Mouse (Mus musculus): ENCODE results near the gene Opcml. TPM values are rescaled to one million over a fixed set of nuclear protein-coding genes. Genes with fewer than 3 reads are reported as not detected.

Gene Opcml
- polyA plus RNA-seq, 1 experiment from 2014 or later: 4.9 TPM

DNA sequence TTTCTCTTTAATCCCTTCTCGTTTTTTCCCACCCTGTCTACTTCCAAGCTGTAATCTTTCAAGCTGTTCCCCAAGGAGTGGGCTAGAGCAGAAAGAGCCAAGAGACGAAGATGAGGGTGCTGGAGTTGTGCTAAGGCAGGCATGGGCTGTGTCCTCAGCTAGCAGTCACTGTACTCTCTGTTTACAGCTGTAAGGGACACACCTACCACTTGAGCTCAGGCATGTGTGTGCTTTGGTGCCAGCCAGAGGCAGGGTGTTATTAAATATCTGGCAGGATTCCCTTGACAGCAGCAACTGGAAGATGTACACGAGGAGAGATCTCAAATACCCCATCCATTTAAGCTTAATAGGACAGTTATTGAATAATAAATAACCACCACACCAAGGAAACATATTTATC lies 490.4 kb downstream of the Opcml start:
- no peaks in the 10 kb centered on the region for H3K36me3 ChIP-seq
- H3K9ac ChIP-seq: no peak overlapping the region
- no peak overlapping the region for H3K27ac ChIP-seq
- peaks cover 10% of the 10 kb centered on the region; the same call in 1 of the 2 replicates for H3K27me3 ChIP-seq
- no peaks in the 10 kb centered on the region for H3K4me1 ChIP-seq
- 48% methylated on average over 3 of the region's 3 CpGs for WGBS
- H3K4me2 ChIP-seq (replicated peaks): no peak overlapping the region
- no peak for ATAC-seq (ENCODE audit: low FRiP score, low read depth)
- H3K4me3 ChIP-seq: no peak overlapping the region
- no peaks in the 10 kb centered on the region for H3K9me3 ChIP-seq

DNA sequence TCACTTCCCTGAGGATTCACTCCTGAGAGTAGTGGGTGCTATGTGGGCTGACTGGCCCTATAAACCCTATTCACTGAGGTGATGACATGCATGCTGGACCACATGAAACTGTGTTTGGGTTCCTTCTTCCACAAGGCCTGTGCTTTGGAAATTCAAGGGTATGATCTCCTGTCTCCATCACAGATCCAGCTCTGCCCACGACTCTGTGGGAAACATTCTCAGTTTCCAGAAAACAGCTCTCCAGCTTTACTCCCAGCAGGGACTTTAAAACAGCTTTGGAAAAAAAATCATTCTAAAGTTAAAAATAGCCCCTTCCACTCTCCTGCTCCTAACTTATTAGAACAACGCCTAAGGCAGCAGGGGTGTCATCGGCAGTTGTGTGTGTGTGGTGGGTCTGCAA lies 491.0 kb downstream of the Opcml start:
- H3K4me1 ChIP-seq: no peaks in the 10 kb centered on the region
- peaks cover 15% of the 10 kb centered on the region; the same call in 1 of the 2 replicates for H3K27me3 ChIP-seq
- WGBS: 49% methylated on average over 3 of the region's 3 CpGs
- H3K9ac ChIP-seq: no peak overlapping the region
- no peak overlapping the region for H3K27ac ChIP-seq
- H3K4me3 ChIP-seq: no peak overlapping the region
- H3K4me2 ChIP-seq (replicated peaks): no peak overlapping the region
- no peaks in the 10 kb centered on the region for H3K36me3 ChIP-seq
- H3K9me3 ChIP-seq: no peaks in the 10 kb centered on the region
- no peak for ATAC-seq (ENCODE audit: low FRiP score, low read depth)

DNA sequence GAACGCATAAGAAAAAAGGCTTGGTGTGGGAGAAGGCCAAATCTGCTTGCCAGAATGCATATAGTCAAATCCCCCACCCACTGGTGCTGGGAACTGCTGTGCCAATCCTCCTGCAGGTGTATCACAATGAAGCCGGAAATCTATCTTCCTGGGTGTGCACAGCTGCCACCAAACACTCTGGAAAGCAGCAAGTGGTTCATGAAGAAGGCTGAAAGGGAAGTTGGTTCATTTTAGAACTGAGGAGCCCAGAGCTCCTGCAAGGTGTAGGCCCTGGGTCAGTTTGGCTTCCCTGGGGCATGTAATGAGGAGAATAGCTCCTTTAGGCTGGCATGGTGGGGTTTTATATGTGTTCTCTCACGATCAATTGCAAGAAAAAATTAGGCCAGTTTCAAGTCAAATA lies 494.4 kb downstream of the Opcml start:
- ATAC-seq (ENCODE audit: low FRiP score, low read depth): no peak
- H3K27ac ChIP-seq: no peak overlapping the region
- H3K4me2 ChIP-seq (replicated peaks): no peak overlapping the region
- no peaks in the 10 kb centered on the region; the same call in 1 of the 2 replicates for H3K4me1 ChIP-seq
- H3K4me3 ChIP-seq: no peak overlapping the region
- H3K36me3 ChIP-seq: no peaks in the 10 kb centered on the region
- WGBS: 82% methylated on average over 3 of the region's 3 CpGs
- peaks cover 30% of the 10 kb centered on the region for H3K27me3 ChIP-seq
- no peaks in the 10 kb centered on the region for H3K9me3 ChIP-seq
- no peak overlapping the region for H3K9ac ChIP-seq

DNA sequence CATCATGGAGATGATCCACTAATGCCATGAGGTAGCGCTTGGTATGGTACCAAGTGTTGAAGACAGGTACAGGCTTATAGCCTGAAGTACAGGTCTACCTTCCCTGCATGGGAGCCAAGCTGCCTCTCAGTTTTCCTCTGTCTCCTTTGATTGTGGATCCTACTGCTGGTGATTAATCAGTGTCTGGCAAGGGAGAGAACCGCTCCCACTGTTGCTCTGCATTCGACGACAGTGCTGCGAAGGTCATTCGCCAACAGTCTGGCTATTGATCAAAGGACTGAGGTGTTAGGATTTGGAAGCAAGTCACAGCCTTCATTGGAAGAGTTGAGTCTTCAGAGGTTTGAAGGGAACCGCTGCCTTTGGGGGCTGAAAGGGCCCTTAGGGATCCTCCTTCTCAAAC lies 495.8 kb downstream of the Opcml start:
- WGBS: 52% methylated on average over 7 of the region's 7 CpGs
- ATAC-seq (ENCODE audit: low FRiP score, low read depth): no peak
- Histone ChIP-seq H3K4me2 (replicated peaks) (no peak overlapping the region), H3K4me1 (no peaks in the 10 kb centered on the region; the same call in 1 of the 2 replicates), H3K4me3 (no peak overlapping the region), H3K27ac (no peak overlapping the region), H3K36me3 (no peaks in the 10 kb centered on the region), H3K9me3 (no peaks in the 10 kb centered on the region), H3K9ac (no peak overlapping the region), H3K27me3 (peaks cover 30% of the 10 kb centered on the region)

GRCm38 (mm10) chr9:28287485-28287884 lies 496.9 kb downstream of the Opcml start:
- 22% methylated on average over 2 of the region's 2 CpGs for WGBS
- H3K4me1 ChIP-seq: no peaks in the 10 kb centered on the region; the same call in 1 of the 2 replicates
- no peak overlapping the region for H3K27ac ChIP-seq
- H3K36me3 ChIP-seq: no peaks in the 10 kb centered on the region
- no peak overlapping the region for H3K9ac ChIP-seq
- H3K4me3 ChIP-seq: no peak overlapping the region
- H3K4me2 ChIP-seq (replicated peaks): no peak overlapping the region
- ATAC-seq (ENCODE audit: low FRiP score, low read depth): no peak
- H3K27me3 ChIP-seq: peaks cover 30% of the 10 kb centered on the region
- no peaks in the 10 kb centered on the region for H3K9me3 ChIP-seq

DNA sequence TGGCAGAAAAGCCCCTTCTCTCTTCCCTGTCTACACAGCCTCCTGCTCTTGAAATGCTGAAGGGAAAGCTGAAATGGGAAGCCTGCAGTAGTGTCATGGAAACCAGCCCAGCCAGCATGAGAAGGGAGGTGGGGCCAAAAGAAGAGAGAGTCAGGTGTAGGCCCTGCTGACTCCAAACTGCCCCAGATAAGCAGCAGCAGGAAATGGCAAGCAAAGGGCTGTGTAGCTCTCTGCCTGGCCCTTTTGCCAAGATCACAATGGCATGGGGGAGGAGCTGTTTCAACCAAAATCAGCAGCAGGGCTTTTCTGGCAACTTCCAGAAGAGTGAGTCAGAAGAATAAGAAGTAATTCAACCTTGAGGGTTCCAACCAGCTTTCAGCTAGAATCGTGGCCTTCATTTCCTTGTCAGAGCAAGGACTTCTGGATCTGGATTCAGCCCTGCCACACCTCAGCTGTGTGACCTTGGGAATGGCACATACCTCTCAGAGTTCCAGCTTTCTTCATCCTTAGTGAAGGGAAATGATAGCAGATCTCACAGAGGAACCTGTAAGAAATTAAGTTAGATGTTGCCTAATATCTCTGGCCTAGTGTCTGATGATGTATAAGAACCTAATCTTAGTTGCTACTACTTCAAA lies 499.2 kb downstream of the Opcml start:
- ATAC-seq (ENCODE audit: low FRiP score, low read depth): no peak
- no peak overlapping the region for H3K4me3 ChIP-seq
- H3K4me1 ChIP-seq: no peaks in the 10 kb centered on the region; the same call in 1 of the 2 replicates
- 55% methylated on average over 1 of the region's 1 CpGs for WGBS
- no peak overlapping the region for H3K27ac ChIP-seq
- no peak overlapping the region for H3K9ac ChIP-seq
- H3K27me3 ChIP-seq: peaks cover 30% of the 10 kb centered on the region
- H3K4me2 ChIP-seq (replicated peaks): no peak overlapping the region
- H3K36me3 ChIP-seq: no peaks in the 10 kb centered on the region
- peaks cover 13% of the 10 kb centered on the region for H3K9me3 ChIP-seq

DNA sequence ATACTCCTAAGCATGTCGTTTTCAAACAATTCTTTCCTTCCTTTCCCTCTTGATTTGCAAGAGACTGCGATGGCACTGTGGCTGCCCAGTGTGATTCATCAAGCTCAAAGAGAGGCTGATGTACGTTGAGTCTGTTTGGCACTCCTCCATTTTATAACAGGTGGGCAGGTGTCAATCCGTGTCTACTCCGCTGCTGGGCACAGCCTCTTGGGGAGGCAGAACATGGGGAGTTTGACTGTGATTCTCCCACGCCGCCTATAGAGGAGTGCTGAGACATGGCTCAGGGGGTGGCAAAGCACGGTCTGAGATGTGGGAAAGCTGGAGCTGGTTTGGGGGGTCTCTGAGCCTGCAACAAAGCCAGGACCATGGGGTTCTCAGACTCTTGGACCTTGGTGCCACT lies 513.1 kb downstream of the Opcml start:
- no peak overlapping the region for H3K9ac ChIP-seq
- no peaks in the 10 kb centered on the region for H3K27me3 ChIP-seq
- H3K4me3 ChIP-seq: no peak overlapping the region
- no peak overlapping the region for H3K27ac ChIP-seq
- WGBS: 80% methylated on average over 8 of the region's 8 CpGs
- H3K9me3 ChIP-seq: no peaks in the 10 kb centered on the region
- no peaks in the 10 kb centered on the region for H3K36me3 ChIP-seq
- no peak overlapping the region for H3K4me2 ChIP-seq (replicated peaks)
- no peaks in the 10 kb centered on the region; the same call in 1 of the 2 replicates for H3K4me1 ChIP-seq
- no peak for ATAC-seq (ENCODE audit: low FRiP score, low read depth)

DNA sequence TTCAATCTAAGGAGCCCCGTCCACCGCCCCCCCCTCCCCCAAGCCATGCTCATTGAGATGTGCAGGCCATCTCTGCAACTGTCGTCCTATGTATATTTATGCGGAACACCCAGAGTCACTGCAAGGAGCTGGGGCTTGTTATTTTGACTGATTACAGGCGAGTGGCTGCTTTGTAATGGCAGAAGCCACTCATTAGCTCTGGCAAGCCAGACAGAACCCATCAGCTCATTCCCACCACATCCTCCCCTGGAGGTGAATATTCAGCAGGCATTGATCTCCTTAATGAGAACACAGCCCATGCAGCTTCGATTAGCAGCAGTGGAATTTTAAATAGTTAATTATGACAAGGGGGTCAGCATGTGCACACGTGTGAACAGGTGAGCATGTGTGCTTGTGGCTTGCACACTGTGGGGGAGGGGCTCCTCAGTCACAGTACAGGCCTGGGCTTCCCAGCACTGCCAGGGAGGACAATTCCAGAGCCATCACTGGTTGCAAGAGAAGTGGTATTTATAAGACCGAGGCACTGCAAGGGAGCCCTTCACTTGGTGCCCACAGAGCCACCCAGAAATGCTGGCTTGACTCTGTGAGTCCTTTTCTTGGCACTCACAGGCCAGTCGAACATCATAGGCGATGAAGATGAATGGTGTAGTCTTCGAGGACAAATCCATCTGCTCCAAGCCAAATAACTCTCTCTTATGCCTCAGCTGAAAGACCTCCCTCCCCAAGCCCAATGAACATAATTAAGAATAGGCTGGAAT lies 516.0 kb downstream of the Opcml start:
- H3K9me3 ChIP-seq: no peaks in the 10 kb centered on the region
- H3K4me3 ChIP-seq: no peak overlapping the region
- H3K9ac ChIP-seq: no peak overlapping the region
- H3K27ac ChIP-seq: no peak overlapping the region
- no peak overlapping the region for H3K4me2 ChIP-seq (replicated peaks)
- H3K27me3 ChIP-seq: no peaks in the 10 kb centered on the region
- no peaks in the 10 kb centered on the region for H3K36me3 ChIP-seq
- no peaks in the 10 kb centered on the region; the same call in 1 of the 2 replicates for H3K4me1 ChIP-seq
- 36% methylated on average over 11 of the region's 11 CpGs for WGBS
- ATAC-seq (ENCODE audit: low FRiP score, low read depth): no peak

- Histone ChIP-seq H3K4me3 (no peak overlapping the region), H3K36me3 (no peaks in the 10 kb centered on the region), H3K27me3 (no peaks in the 10 kb centered on the region), H3K4me1 (no peaks in the 10 kb centered on the region; the same call in 1 of the 2 replicates), H3K27ac (no peak overlapping the region), H3K4me2 (replicated peaks) (no peak overlapping the region), H3K9ac (no peak overlapping the region), H3K9me3 (no peaks in the 10 kb centered on the region)
- no peak for ATAC-seq (ENCODE audit: low FRiP score, low read depth)
These were observed 516.5 kb downstream of the Opcml start for GRCm38 (mm10) chr9:28307122-28307430.

DNA sequence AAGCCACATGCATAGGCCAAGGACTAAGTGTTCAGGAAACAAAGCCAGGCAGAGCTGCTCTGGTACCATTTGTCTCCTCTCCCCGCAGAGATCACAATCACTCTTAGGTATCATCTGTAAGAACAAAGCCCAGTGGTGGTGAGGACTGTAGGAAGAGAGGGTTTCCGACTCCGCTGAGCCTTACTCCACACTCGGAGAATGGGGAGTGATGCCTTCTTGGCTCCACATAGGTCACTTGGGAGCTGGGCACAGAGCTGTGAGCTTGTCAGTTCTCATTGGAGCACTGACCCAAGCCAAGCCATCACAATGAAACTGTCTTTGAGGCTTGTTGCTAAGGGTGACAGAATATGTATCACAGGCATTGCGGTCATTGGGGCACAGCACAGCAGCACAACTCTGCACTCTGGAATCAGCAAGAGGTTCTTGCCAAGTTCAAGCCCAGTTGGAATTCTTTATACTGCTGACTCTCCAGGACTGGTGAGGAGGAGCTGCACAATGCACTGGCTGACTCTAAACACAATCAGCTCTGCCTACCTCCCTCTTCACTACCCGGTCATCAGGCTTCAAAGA lies 517.0 kb downstream of the Opcml start:
- H3K27me3 ChIP-seq: no peaks in the 10 kb centered on the region
- H3K36me3 ChIP-seq: no peaks in the 10 kb centered on the region
- no peaks in the 10 kb centered on the region; the same call in 1 of the 2 replicates for H3K4me1 ChIP-seq
- 79% methylated on average over 6 of the region's 6 CpGs for WGBS
- no peak overlapping the region for H3K4me3 ChIP-seq
- ATAC-seq (ENCODE audit: low FRiP score, low read depth): no peak
- H3K9ac ChIP-seq: no peak overlapping the region
- no peak overlapping the region for H3K27ac ChIP-seq
- no peaks in the 10 kb centered on the region for H3K9me3 ChIP-seq
- H3K4me2 ChIP-seq (replicated peaks): no peak overlapping the region

DNA sequence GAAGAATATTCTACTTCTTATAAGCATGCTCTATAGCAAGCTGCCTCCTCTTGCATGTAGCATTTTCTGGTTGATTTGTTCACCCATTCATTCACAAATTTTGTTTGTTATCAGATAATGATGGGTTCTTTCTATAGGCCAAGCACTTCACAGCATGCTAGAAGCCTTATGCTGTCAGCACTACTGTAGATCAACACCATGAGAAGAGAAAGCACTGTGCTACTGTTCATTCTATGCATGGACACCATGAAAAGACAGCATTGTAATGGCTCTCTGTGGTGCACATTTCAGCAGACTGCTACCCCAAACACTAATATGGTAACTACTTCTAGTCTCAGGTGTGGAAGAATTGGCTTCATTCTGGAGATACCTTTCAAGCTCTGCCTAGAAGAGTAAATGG lies 527.3 kb downstream of the Opcml start:
- Histone ChIP-seq H3K27ac (no peak overlapping the region), H3K9ac (no peak overlapping the region), H3K4me2 (replicated peaks) (no peak overlapping the region), H3K36me3 (no peaks in the 10 kb centered on the region), H3K9me3 (no peaks in the 10 kb centered on the region), H3K4me3 (no peak overlapping the region), H3K27me3 (no peaks in the 10 kb centered on the region), H3K4me1 (no peaks in the 10 kb centered on the region)
- no peak for ATAC-seq (ENCODE audit: low FRiP score, low read depth)

GRCm38 (mm10) chr9:28319021-28319755 lies 528.6 kb downstream of the Opcml start:
- ATAC-seq (ENCODE audit: low FRiP score, low read depth): no peak
- H3K4me1 ChIP-seq: no peaks in the 10 kb centered on the region
- H3K36me3 ChIP-seq: no peaks in the 10 kb centered on the region
- H3K27ac ChIP-seq: no peak overlapping the region
- no peaks in the 10 kb centered on the region for H3K9me3 ChIP-seq
- WGBS: 81% methylated on average over 4 of the region's 4 CpGs
- H3K4me3 ChIP-seq: no peak overlapping the region
- no peak overlapping the region for H3K9ac ChIP-seq
- no peak overlapping the region for H3K4me2 ChIP-seq (replicated peaks)
- H3K27me3 ChIP-seq: no peaks in the 10 kb centered on the region

Data from limb, embryonic 13.5 days (tissue).